Mouse (Mus musculus) heart, adult 18-20 months (tissue): ENCODE measurements around the gene Zswim3. TPM values are rescaled to one million over a fixed set of nuclear protein-coding genes. Genes with fewer than 3 reads are reported as not detected.
A peak's percentile ranks its signal among the peaks of the same experiment; 100 is the strongest.

Experiments
- DNase-seq, 2 experiments: peaks; one replicate each; pipeline ENCODE4 v3.0.0; 2021 to 2022; ENCODE audit warnings: mixed read lengths in 1 of 2
- long read RNA-seq, 2 experiments: library from polyadenylated mRNA; stranded (forward); transcript quantifications; one replicate each; pipeline ENCODE4 v2.0.0; 2021
- total RNA-seq, 2 experiments: library from RNA; stranded (reverse); gene quantifications; 2 replicates each; pipeline ENCODE4 v1.2.3; 2021

The Zswim3 gene
- 1 to 10 TPM; 2.4 to 2.5 TPM for total RNA-seq
- long read RNA-seq, experiment 1, partial matches to known transcripts = 0 of 5 reads
- long read RNA-seq, experiment 1, other reads (novel, unspliced or antisense) = 2 of 5 reads
- long read RNA-seq, experiment 2 = 0 reads

DNA sequence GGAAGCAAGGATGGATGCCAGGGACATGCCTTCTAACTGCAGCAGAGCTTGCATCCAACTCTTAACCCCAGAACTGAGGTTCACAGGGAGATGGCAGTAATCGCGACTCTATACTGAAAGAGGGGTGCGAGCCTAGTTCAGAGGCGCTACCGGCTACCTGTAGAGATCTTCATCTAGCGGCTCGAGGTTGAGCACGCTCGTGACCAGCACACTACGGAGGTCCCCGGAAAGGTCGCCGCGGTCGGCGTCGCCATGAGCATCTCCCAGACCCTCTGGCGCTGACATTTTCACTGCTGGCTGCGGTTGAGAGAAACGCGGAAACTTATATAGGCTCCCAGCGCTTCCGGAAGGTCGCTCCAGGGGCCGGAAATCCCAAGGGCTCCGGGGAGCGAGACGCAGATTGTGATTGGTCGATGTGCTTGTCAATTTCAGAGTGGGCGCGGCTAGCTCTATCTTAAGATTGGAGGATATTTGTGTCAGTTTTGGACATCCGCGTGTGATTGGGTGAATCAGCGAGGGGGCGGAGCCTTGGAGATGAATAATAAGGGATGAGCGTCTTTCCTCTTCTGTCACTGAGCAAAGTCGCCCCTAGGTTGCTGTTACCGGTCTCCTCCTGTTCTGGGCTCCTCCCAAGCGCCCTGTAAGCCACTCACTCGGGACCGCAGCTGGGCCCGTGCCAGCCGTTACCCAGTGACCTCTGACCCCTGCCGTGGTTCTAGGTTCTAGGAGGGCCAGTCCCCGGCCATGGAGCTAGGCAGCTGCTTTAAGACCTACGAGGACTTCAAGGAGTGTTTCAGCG, at the start of gene Zswim3, which contains the start of gene Acot8:
Gene Zswim3, plus strand, starts transcription at position 566 of the 799 bp plus-strand sequence.
Gene Acot8, minus strand, starts transcription at position 350 of the 799 bp plus-strand sequence.
- peak; percentile 98 to 100 for DNase-seq

GRCm38 (mm10) chr2:164757841-164758240, 47.1 kb upstream of the Zswim3 start:
- DNase-seq = no peak

DNA sequence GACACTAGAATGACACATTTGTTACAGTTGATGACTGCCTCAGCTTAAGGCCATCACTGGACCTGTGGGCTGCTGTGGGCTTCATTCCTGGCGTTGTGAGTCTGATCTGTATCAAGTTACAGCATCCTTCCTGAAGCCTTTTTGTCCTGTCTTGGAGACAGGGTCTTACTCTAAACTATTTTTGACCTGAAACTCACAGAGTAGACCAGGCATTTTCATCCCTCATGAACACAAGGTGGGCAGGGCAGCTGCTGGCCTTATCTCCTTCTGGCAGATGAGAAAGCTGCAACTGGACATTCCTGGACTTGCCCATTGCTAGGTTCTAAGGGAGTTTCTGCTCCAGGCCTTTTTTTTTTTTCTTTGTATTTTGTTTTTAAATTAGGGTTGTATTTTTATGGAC, 46.2 kb upstream of the Zswim3 start:
- DNase-seq = no peak

DNA sequence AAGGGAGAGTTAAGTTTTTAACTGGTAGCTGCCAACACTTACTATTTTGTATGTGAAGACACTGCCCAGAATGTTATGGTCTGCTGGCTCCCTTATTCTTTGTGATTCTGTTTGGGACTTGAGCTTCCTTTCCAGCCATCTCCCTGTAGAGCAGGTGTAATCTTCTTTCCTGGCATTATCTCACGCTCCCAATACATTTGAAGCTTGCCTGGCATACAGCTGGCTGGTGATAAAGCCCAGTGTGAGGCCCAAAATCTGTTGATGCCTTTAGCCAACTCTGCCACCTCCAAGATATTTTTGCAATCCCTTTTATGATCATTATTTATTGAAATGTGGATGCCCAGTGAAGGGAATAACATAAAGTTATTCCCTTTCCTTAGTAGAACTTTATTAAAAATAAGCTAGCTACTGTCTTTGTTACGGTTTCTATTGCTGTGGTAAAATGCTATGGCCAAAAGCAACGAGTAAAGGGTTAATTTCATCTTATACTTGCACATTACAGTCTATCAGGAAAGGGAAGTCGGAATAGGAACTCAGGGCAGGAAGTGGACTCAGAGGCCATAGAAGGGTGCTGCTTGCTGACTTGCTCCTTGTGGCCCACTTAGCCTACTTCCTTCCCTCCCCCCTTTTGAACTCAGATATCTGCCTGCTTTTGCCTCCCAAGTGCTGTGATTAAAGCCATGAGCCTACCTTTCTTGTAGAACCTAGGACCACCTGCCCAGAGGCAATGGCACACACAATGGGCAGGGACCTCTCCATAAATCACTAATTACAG, 44.7 kb upstream of the Zswim3 start:
- no peak for DNase-seq

DNA sequence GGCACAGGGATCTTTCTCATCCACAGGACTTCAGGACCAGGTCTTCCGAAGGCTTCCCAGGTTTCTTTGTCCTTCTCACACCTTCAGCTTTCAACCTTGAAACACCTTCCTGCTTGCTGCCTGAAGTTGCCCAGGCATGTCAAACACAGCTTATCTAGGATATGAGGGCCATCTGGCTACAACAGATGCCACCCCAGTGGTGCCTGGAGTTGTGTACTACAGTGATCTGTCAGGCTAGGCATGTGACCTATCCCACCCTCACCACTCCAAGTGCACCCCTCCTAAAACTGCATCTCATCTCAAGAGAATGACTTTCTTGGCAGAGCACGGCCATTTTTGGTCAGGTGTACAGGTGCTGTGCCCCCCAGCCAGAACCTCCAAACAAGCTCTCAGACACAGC, 43.4 kb upstream of the Zswim3 start:
- DNase-seq = no peak

- DNase-seq = no peak
Measured at GRCm38 (mm10) chr2:164761971-164762370, 42.9 kb upstream of the Zswim3 start.

DNA sequence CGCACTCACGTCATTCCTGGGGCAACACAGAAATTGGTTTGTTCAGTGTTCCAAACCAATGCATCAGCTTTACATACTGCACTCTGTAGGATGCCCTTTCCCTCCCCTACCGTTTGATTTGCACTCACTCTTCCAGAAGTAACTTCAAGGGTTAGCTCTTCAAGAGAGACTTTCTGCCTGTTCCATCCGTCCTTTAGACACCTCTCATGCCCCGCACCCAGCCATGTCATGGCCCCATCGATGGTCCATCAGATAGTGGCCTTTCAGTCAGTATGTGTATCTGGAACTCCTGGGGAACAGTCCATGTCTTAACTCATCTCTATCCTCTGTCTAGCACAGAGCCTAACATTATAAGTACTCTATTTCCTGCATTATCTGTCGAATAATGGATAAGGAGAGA, 42.3 kb upstream of the Zswim3 start:
- no peak for DNase-seq

DNA sequence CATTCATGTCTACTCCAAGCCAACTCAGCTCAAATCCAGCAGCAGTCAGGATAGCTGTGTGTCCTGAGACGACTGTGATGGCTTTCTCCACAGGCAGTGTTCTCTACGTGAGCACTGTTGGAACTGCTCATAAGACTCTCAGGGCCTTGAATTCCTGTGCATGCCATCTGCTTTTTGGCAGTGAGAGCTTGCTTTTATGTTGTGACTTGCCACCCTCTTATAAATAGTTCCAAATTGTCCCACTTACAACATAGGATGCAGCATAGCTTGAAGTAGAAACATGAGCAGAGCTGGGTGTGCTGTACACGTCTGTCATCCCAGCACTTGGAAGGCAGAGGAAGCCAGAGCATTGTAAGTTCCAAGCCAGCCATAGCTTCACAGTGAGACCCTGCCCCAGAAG, 39.1 kb upstream of the Zswim3 start:
- DNase-seq = no peak

DNA sequence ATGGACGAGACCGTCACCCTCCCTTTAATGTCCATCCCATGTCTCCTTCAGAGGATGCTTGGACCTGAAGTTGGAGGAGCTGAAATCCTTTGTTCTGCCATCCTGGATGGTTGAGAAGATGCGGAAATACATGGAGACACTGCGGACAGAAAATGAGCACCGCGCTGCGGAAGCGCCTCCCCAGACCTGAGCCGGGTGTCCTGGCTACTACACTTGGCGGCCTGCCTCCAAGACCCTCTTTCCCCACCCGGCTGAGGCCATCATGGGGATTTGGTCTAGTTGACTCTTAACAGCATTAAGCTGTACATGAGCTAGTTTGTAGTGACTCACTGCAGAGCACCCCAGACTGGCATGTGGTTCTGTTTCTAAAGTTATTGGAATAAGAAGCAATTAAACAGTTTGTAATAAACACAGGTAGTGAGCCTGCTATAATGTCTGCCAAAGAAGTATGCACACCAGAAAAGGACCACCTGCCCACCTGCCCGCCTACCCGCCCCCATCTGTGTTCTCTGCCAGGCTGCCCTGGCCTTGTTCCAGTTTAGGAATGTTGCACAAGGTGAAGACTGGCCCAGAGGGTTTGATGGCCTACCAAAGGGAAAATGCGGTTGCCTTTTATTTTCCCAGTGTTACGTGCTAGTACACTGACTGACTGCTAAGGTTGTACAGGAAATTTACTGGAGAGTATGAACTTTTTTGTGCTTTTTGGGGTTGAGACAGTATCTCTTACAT, 36.9 kb upstream of the Zswim3 start:
- DNase-seq = no peak

GRCm38 (mm10) chr2:164769258-164770037, 35.5 kb upstream of the Zswim3 start, which contains the start of gene Ube2c:
TSS of gene Ube2c (plus strand) at chr2:164769898.
- peak; percentile 99 for DNase-seq

- no peak for DNase-seq
Measured at GRCm38 (mm10) chr2:164770279-164770678, 34.6 kb upstream of the Zswim3 start.

- no peak for DNase-seq
Measured at GRCm38 (mm10) chr2:164771123-164771522, 33.8 kb upstream of the Zswim3 start.

- no peak for DNase-seq
Measured at GRCm38 (mm10) chr2:164773229-164773988, 31.5 kb upstream of the Zswim3 start.

DNA sequence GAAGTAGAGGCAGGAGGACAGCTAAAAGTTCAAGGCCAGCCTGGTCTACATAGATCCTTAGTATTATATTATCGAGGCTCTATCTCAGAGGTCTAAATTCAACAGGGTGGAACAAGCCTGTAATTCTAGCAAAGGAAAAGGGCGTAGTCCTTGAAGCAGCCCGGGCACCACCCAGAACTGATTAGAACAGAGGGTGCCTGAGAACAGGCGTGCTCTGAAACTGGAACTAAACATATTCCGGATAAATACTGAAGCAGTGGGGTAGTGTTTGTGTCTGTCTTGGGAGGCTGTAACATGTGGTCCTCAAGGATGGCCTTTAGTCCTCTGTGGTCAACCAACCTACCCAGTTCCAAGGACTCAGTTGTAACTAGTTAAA, 30.9 kb upstream of the Zswim3 start:
- DNase-seq = no peak

- no peak for DNase-seq
Measured at GRCm38 (mm10) chr2:164776130-164776529, 28.8 kb upstream of the Zswim3 start.

DNA sequence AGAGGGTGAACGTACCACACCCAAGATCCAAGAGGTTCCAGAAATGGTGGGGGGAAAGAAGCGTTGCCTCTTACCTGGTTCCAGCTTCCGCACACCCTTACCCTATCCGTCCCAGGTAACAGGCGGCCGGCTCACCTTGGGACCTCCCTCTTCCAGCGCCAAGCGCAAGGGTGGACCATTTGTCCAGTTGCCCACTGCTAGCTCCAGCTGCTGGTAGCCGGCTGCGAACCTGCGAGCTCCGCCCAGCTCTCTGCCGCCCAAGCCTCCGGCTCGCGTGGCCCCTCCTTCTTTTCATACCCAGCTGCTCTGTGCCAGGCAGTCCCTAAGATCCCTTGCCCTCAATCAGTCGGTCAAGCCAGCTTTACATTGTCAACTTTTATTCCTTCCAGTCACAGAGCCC, 28.1 kb upstream of the Zswim3 start:
- no peak for DNase-seq

DNA sequence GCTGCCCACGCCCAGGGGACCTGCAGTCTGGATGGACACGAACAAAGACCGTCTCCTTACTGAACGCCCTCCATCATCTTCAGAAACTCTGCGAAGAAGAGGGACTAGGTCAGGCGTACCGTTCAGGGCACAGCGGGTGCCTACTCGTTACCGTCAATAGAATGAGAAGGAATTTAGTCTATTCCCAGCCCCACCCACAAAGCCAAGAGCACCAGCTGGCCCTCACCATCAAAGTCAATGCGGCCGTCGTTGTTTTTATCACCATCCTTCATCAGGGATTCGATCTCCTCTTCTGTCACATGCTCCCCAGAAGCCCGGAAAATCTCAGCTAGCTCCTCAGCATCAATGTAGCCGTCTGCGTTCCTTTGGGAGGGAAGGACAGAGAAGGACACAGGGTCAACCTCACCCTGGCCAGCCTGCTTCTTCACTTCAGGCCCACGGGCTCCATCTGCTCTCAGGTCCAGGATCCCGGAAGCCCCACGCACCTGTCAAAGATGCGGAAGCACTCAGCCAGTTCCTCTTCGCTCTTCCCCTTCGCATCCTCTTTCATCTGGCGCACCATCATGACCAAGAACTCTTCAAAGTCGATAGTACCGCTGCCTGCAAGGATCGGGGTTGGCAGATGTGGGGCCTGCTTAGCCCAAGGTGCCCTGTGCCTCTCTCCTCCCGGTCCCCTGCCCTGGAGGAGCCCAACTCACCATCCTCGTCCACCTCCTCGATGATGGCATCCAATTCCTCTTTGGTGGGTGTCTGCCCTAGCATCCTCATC, 27.5 kb upstream of the Zswim3 start:
- DNase-seq = no peak

GRCm38 (mm10) chr2:164778015-164778287, 26.9 kb upstream of the Zswim3 start:
- DNase-seq = no peak

- no peak for DNase-seq
Measured at GRCm38 (mm10) chr2:164778809-164779208, 26.1 kb upstream of the Zswim3 start.

- no peak for DNase-seq
Measured at GRCm38 (mm10) chr2:164779481-164780086, 25.3 kb upstream of the Zswim3 start, which contains the start of gene Tnnc2. TSS of gene Tnnc2 (minus strand) at chr2:164779967.
